Mouse (Mus musculus): ENCODE measurements around the gene E4f1.

DNA sequence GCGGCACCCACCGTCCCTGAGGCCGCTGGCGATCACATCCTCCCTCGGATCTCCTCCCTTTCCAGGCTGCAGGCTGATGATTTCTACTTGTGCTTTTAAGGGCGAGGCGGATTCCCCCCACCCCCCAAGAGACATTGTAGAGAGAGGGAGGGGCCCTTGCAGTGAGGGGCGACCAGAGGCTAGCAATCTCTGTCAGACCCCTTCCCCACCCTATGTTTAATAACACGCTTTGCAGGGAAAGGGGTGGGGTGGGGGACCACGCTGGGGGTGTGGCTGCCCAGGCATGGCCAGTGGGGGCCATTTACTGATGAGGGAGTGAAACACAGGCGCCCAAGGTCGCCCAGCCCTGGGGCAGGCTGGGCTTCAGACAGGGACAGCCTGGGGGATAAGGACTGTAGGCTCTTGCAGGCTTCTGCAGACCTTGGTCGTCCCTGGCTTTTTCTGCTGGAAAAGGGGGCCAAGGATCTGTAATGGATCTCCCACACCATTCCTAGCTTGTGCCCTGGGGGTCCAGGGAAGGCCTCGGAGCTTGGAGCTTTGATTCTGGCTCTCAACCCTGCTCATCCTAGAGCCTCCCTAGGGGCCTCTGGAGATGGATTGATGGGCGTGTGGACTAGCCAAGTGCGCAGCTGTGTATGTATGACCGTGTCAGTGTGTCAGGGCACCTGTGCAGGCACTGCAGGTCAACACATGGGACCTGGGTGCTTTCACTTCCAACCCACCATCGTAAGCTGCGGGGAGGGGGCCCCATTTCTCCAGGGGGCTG lies 19.3 kb upstream of the E4f1 start:
- no peak for TF ChIP-seq CTCF (IDR thresholded peaks at IDR 0.05)
- TF ChIP-seq POLR2A (IDR thresholded peaks at IDR 0.05; ENCODE audit: insufficient read depth, low read depth, low read length) = no peak
- no peak for TF ChIP-seq EP300 (IDR thresholded peaks at IDR 0.05; ENCODE audit: insufficient read depth, low read depth, low read length)
